Mouse (Mus musculus) stomach, postnatal 0 days (tissue): Measurements from ENCODE around the gene Mbd5. TPM values are rescaled to one million over a fixed set of nuclear protein-coding genes. Genes with fewer than 3 reads are reported as not detected.
"Not testable (repeated sequence)": the region's sequence is repeated elsewhere in the genome, so short reads cannot be mapped to it uniquely, and the experiment has no call there.

Experiments
- ATAC-seq: fragments of 200-750 bp; cut with Nextera tagmentation; 2 replicates; pipeline ENCODE4 v1.8.0; 2017; ENCODE audit not compliant: low FRiP score, low TSS enrichment
- DNase-seq: peaks from one replicate; pipeline ENCODE4 v3.0.0-alpha.2; 2016; ENCODE audit warnings: low spot score
- H3K27ac ChIP-seq: fragments of 300-500 bp; sonication (generic); replicated peaks from 2 replicates; pipeline ENCODE4 v1.5.1; 2014; ENCODE audit warnings: mild to moderate bottlenecking, control low read depth
- H3K27me3 ChIP-seq: fragments of 300-500 bp; sonication (generic); 2 replicates; pipeline ENCODE4 v1.6.1; 2014; ENCODE audit warnings: low read length; ENCODE audit not compliant: control insufficient read depth, insufficient read depth
- H3K36me3 ChIP-seq: fragments of 300-500 bp; sonication (generic); 2 replicates; pipeline ENCODE4 v1.6.1; 2014; ENCODE audit warnings: low read length, mixed read lengths; ENCODE audit not compliant: control insufficient read depth, insufficient read depth
- H3K4me1 ChIP-seq: fragments of 300-500 bp; sonication (generic); replicated peaks from 2 replicates; pipeline ENCODE4 v1.6.1; 2014; ENCODE audit warnings: antibody characterized with exemption; ENCODE audit not compliant: control insufficient read depth, insufficient read depth
- H3K4me2 ChIP-seq: fragments of 300-500 bp; sonication (generic); replicated peaks from 2 replicates; pipeline ENCODE4 v1.6.1; 2014; ENCODE audit warnings: low read depth, mild to moderate bottlenecking, control low read depth, moderate library complexity
- H3K4me3 ChIP-seq: fragments of 300-500 bp; sonication (generic); 2 replicates; pipeline ENCODE4 v1.5.1; 2014; ENCODE audit warnings: low read depth, low read length, control low read depth
- H3K9ac ChIP-seq: fragments of 300-500 bp; sonication (generic); 2 replicates; pipeline ENCODE4 v1.6.1; 2014; ENCODE audit warnings: mild to moderate bottlenecking, low read length, control low read depth, mixed read lengths
- H3K9me3 ChIP-seq: fragments of 300-500 bp; sonication (generic); 2 replicates; pipeline ENCODE4 v1.6.1; 2016; ENCODE audit warnings: low read length; ENCODE audit not compliant: control insufficient read depth
- CTCF ChIP-seq: IDR thresholded peaks from 2 replicates; pipeline ENCODE4 v1.5.1; 2016; ENCODE audit warnings: antibody characterized with exemption, low read depth, mild to moderate bottlenecking, moderate library complexity
- EP300 ChIP-seq: optimal IDR thresholded peaks from 2 replicates; pipeline ENCODE3; 2016; ENCODE audit warnings: antibody characterized with exemption
- WGBS: fragments of 180-500 bp; shearing (Covaris S2); extraction: QIAGEN DNeasy Blood & Tissue Kit; methylation state at CpG from one replicate; pipeline ENCODE4 v1.1.7; 2014; 5-methylcytosine and 5-hydroxymethylcytosine counted together
- polyA plus RNA-seq: library from polyadenylated mRNA; unstranded; fragments of >200 nt; fragmentation: Nextera tagmentation; extraction: Ambion mirVana; gene quantifications from 2 replicates; pipeline ENCODE4 v1.2.1, GENCODE M21; 2015

Mbd5 gene
- polyA plus RNA-seq, 1 experiment from 2014 or later = 7.3 TPM

DNA sequence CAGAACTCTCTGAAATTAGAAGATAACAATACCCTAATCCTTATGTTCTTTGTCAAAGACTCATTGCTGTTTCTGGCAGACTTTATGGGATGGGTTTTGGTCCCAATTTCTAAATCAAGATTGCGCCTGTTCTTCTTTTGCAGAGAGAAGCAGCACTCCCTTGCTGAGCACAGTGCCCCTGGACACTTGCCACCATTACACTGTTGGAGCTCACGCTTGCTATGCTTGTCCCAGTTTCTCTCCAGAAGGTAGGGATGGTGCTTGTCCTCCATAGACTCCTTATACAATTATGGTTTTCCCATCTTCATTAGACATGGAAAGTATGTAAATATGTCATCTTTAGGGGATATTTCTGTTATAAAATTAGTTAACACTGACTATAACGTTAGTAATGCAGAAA is 220.5 kb downstream of the Mbd5 start:
- Histone ChIP-seq H3K4me2 (no peak overlapping the region), H3K27me3 (no peaks in the 10 kb centered on the region), H3K9ac (no peak overlapping the region), H3K4me3 (no peak overlapping the region), H3K27ac (no peak overlapping the region), H3K9me3 (no peaks in the 10 kb centered on the region), H3K36me3 (no peaks in the 10 kb centered on the region; the same call in 1 of the 2 replicates), H3K4me1 (no peaks in the 10 kb centered on the region)
- TF ChIP-seq EP300 (no peak), CTCF (no peak)
- 91% methylated on average over 3 of the region's 3 CpGs for WGBS
- DNase-seq (no peak), ATAC-seq (no peak)

DNA sequence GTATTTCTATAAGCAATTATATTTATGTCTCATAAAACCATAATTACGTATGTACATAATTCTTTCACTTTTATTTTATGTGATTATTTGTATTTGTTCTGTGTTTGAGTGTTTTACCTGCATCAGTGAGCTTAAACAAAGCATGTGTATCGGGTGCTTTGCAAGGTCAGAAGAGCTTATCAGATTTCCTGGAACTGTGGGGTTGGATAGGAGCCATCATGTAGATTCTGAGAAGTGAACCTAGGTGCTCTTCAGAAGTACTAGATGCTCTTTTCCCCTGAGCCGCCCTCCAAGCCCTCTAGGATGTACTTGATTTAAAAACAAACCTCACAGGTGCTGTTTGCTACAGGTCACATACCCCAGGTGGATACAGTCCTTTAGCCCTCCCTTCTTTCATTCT is 227.7 kb downstream of the Mbd5 start:
- H3K4me3 ChIP-seq = no peak overlapping the region
- H3K9ac ChIP-seq = no peak overlapping the region
- H3K27me3 ChIP-seq = no peaks in the 10 kb centered on the region
- ATAC-seq (no peak), DNase-seq (no peak)
- WGBS = 75% methylated on average over 3 of the region's 3 CpGs
- H3K9me3 ChIP-seq = no peaks in the 10 kb centered on the region
- H3K4me2 ChIP-seq = no peak overlapping the region
- no peak overlapping the region for H3K27ac ChIP-seq
- H3K36me3 ChIP-seq = no peaks in the 10 kb centered on the region; the same call in 1 of the 2 replicates
- no peaks in the 10 kb centered on the region for H3K4me1 ChIP-seq
- TF ChIP-seq CTCF (no peak), EP300 (no peak)

DNA sequence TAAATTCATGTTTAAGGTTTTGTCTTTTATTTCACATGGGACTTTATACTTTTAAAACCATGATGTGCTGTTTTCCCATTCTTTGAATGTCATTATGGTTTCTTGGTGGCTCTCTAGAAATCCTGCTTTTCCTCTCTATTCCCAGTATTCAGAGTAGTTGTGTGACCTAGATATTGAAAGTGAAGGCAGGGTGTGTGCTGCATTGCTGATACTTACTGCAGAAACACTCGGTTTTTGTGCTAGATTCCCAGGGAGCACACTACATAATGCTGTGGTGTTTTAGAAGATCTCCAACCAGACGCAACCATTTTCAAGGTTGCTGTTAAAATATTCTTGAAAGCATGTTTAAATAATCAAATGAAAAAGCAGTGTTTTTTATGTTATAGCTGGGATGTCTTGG is 241.7 kb downstream of the Mbd5 start:
- no peak overlapping the region for H3K27ac ChIP-seq
- H3K4me1 ChIP-seq = no peaks in the 10 kb centered on the region
- H3K9me3 ChIP-seq = no peaks in the 10 kb centered on the region
- DNase-seq (no peak), ATAC-seq (no peak)
- H3K9ac ChIP-seq = no peak overlapping the region
- no peak overlapping the region for H3K4me2 ChIP-seq
- no peak overlapping the region for H3K4me3 ChIP-seq
- H3K27me3 ChIP-seq = no peaks in the 10 kb centered on the region
- 67% methylated on average over 2 of the region's 2 CpGs for WGBS
- no peaks in the 10 kb centered on the region for H3K36me3 ChIP-seq
- no peak for TF ChIP-seq CTCF

DNA sequence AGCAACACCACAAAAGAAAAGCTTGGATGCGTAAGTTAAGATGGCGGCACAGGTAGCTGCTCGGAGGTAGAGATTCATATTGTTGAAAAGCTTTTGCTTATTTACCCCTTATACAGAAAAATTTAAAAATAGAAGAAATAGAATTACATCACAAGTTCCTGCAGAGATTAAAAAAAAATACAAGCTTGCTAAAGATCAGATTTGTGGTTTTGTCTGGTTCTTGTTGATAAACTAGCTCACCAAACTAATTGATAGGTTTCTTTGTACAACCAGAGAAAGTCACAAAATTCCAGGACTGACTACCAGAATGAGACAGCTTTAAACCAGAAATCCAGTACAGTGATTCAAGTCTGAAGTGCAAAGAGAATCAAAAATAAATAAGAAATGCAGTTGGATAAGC is 242.4 kb downstream of the Mbd5 start:
- Histone ChIP-seq H3K9me3 (no peaks in the 10 kb centered on the region), H3K27ac (no peak overlapping the region), H3K4me3 (no peak overlapping the region), H3K9ac (no peak overlapping the region), H3K27me3 (no peaks in the 10 kb centered on the region), H3K4me2 (no peak overlapping the region), H3K4me1 (no peaks in the 10 kb centered on the region), H3K36me3 (no peaks in the 10 kb centered on the region)
- 95% methylated on average over 3 of the region's 3 CpGs for WGBS
- TF ChIP-seq EP300 = no peak
- no peak for TF ChIP-seq CTCF
- ATAC-seq = no peak
- DNase-seq = no peak

DNA sequence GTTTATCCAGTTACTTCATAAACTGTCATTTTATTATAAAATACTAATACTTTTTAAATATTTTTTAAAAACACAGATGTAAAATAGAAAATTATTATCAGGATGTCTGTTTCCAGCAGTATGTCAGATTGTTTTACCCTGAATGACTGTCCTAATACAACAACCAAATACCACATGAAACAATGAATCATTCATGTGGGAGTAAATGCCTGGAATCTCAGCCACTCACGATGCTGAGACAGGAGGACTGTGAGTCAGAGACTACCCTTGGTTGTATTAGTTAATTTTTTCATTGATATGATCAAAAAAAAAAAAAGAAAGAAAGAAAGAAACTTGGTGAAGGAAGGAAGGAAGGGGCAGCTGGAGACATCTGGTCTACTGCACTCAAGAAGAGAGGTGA is 254.8 kb downstream of the Mbd5 start:
- Histone ChIP-seq H3K27me3 (no peaks in the 10 kb centered on the region), H3K27ac (no peak overlapping the region), H3K4me2 (no peak overlapping the region), H3K4me1 (no peaks in the 10 kb centered on the region), H3K9ac (no peak overlapping the region), H3K4me3 (no peak overlapping the region), H3K9me3 (no peaks in the 10 kb centered on the region), H3K36me3 (no peaks in the 10 kb centered on the region)
- ATAC-seq (no peak), DNase-seq (no peak)
- TF ChIP-seq EP300 (no peak), CTCF (no peak)
- WGBS = 46% methylated on average over 1 of the region's 1 CpGs

DNA sequence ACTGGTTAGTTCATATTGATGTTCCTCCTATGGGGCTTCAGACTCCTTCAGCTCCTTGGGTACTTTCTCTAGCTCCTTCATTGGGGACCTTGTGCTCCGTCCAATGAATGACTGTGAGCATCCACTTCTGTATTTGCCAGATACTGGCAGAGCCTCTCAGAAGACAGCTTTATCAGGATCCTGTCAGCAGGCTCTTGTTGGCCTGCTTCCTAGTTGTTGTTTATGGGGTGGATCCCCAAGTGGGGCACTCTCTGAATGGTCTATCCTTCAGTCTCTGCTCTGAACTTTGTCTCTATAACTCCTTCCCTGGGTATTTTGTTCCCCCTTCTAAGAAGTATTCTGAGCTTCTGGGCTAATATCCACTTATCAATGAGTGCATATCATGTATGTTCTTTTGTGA is 256.4 kb downstream of the Mbd5 start:
- WGBS = 95% methylated on average over 1 of the region's 1 CpGs
- not testable (repeated sequence) for H3K4me2 ChIP-seq, H3K27me3 ChIP-seq

DNA sequence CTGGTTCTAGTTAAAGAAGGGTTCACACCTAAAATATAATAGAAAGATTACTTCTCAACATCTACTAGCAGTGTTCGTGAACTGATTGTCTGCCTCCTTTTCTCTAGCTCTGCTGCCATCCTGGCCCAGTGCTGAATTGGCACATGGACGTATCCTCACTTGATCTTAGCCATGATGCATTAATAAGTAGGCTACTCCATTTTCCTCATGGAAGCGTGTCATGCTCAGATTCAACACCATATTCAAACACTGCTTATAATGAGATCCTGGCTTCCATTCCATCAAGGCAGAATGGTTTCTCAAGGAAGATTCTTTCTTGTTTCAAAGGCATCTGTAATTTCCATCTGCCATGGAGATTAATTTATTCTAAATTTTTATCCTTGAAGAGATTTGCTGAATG is 260.0 kb downstream of the Mbd5 start:
- H3K36me3 ChIP-seq = no peaks in the 10 kb centered on the region
- no peak for ATAC-seq
- H3K4me1 ChIP-seq = no peaks in the 10 kb centered on the region
- no peaks in the 10 kb centered on the region for H3K9me3 ChIP-seq
- no peak for DNase-seq
- 89% methylated on average over 3 of the region's 3 CpGs for WGBS
- no peak overlapping the region for H3K4me3 ChIP-seq
- no peaks in the 10 kb centered on the region for H3K27me3 ChIP-seq
- TF ChIP-seq CTCF (no peak), EP300 (no peak)
- no peak overlapping the region for H3K9ac ChIP-seq
- no peak overlapping the region for H3K4me2 ChIP-seq
- no peak overlapping the region for H3K27ac ChIP-seq

More for the DNA sequence above, 256.4 kb downstream of the Mbd5 start:
- not testable (repeated sequence) for H3K36me3 ChIP-seq, H3K27ac ChIP-seq, H3K4me1 ChIP-seq, H3K4me3 ChIP-seq, H3K9me3 ChIP-seq, H3K9ac ChIP-seq, ATAC-seq, DNase-seq
